Mouse (Mus musculus) left cerebral cortex, postnatal 25 days (tissue): ENCODE data around the gene Aox2. TPM values are rescaled to one million over a fixed set of nuclear protein-coding genes. Genes with fewer than 3 reads are reported as not detected.

Experiments used
- DNase-seq, 2 experiments: peaks; one replicate each; pipeline ENCODE4 v3.0.0; 2022; ENCODE audit warnings: low spot score in 2 of 2, mixed read lengths in 1 of 2
- intact Hi-C: fragments of 180-260 bp; cut with DNase I; formaldehyde crosslinking; loops from one replicate; pipeline ENCODE4 v1.15.1; 2025
- total RNA-seq, 2 experiments: library from RNA; stranded (reverse); gene quantifications; 2 replicates each; pipeline ENCODE4 v1.2.3; 2021

The Aox2 gene
- total RNA-seq, 2 experiments from 2014 or later, result not detected

- DNase-seq, result no peak
- intact Hi-C loops, result no loop called here
Measured at GRCm38 (mm10) chr1:58281625-58281988, 3.5 kb downstream of the Aox2 start.

DNA sequence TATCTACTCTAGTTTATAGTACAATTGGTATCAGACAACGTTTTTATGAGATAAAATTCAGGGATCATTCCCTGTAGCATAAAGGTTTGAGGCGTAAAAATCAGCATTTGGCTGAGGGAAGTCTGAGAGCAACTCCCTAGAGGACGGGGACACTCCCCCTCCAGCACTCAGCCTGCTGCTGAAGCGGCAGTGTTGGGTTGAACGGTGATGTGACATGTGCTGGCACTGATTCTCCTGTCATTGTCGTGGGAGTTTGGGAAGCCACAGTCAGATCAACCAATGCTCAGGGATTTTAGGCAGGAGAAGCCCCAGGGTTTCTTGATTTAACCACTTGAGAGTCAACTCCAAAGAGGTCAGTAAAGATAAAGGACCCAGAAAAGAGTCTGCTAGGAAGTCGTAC is 6.4 kb downstream of the Aox2 start:
- DNase-seq, result no peak
- intact Hi-C loops, result no loop called here

DNA sequence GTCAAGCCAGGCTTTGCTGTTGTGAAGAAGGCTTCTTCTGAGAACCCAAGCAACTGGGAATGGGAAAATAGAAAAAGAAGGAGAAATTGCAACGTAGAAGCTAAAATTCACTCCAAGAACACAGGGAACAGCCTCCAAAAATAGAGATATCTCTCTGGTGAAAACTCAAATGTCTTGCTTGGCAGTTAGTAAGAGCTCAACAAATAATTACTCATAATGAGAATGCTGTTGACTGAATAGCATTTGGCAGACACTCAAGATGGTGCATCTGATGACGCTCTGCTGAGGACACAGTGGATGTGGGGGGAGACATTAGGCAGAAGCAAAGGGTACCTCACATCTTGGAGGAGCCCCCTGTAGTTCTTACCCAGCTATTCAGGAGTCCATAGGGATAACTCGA is 10.0 kb downstream of the Aox2 start:
- peak; percentile 12 to 55 for DNase-seq
- intact Hi-C loops, result no loop called here

- peak; percentile 39 to 74 for DNase-seq
Measured at GRCm38 (mm10) chr1:58289863-58290469, 11.8 kb downstream of the Aox2 start.

GRCm38 (mm10) chr1:58291394-58292300 is 13.5 kb downstream of the Aox2 start:
- intact Hi-C loops, result loop anchor here (10.0 kb wide), 1 partner anchor 327 kb away; no protein-coding TSS in a partner anchor
- DNase-seq, result peak; percentile 19 to 67

More at GRCm38 (mm10) chr1:58289863-58290469, 11.8 kb downstream of the Aox2 start:
- intact Hi-C loops, result loop anchor here (10.0 kb wide), 1 partner anchor 325 kb away; no protein-coding TSS in a partner anchor

- intact Hi-C loops, result loop anchor here (10.0 kb wide), 1 partner anchor 330 kb away; no protein-coding TSS in a partner anchor
- DNase-seq, result no peak
Measured at GRCm38 (mm10) chr1:58294730-58295129, 16.6 kb downstream of the Aox2 start.

- intact Hi-C loops, result loop anchor here (2.0 to 10.0 kb wide), 3 partner anchors 139 to 867 kb away; no protein-coding TSS in a partner anchor
- DNase-seq, result peak; percentile 62 to 72
Measured at GRCm38 (mm10) chr1:58296278-58296677, 18.2 kb downstream of the Aox2 start.

DNA sequence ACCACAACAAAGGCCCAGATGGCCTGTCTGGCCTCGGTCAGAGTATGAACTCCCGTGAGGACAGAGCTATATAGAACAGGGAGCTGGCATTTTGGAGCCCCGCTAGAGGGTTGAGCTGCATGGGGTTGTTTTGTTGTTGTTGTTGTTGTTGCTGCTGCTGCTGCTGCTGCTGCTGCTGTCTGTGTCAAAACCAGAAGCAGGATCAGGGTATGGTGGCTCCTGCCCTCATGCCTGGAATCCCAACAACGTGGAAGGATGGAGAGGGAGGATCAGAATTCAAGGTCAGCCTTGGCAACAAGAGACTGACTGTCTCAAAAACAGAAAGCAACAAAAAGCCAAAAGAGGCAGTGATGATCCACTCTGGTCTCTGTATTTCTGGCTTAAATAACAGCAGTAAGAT is 18.7 kb downstream of the Aox2 start:
- intact Hi-C loops, result loop anchor here (2.0 to 10.0 kb wide), 3 partner anchors 140 to 868 kb away; no protein-coding TSS in a partner anchor
- DNase-seq, result no peak

GRCm38 (mm10) chr1:58298347-58298746 is 20.2 kb downstream of the Aox2 start:
- intact Hi-C loops, result loop anchor here (10.0 kb wide), 1 partner anchor 334 kb away; no protein-coding TSS in a partner anchor
- no peak for DNase-seq

DNA sequence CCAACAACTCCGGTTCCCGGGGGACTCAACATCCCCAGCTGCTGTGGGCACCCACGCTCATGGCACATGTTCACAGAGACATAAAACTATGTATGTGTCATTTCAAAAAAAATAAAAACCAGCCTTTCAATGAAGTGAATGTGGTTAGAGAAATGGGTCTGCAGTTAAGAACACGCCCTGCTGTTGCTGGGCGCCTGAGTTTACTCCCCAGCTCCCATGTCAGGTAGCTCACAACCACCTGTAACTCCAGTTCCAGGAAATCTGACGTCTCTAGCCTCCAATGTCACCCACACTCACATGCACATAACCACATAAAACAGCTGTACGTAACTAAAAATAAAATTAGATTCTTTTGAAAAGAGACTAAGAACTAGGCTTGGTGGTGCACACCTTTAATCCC is 22.9 kb downstream of the Aox2 start:
- intact Hi-C loops, result no loop called here
- no peak for DNase-seq

DNA sequence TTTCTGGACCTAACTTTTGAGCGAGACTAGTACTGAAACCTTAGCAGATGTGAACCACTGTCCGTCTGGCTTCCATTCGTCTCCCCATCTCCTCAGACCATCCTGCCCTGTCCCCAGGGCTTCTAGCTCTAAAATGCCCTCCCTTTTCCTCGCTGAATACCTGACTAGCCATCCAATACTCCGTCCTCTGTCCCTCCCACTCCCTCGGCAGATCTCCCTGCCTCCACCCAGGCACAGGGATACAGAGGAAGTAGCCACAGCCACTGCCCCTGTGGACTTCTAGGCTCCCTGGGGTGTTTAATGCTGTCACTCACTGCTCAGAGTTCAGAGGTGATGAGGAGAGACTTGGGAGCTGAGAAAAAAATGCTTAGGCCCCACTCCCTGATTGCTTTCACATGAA is 23.9 kb downstream of the Aox2 start:
- no peak for DNase-seq
- intact Hi-C loops, result no loop called here

DNA sequence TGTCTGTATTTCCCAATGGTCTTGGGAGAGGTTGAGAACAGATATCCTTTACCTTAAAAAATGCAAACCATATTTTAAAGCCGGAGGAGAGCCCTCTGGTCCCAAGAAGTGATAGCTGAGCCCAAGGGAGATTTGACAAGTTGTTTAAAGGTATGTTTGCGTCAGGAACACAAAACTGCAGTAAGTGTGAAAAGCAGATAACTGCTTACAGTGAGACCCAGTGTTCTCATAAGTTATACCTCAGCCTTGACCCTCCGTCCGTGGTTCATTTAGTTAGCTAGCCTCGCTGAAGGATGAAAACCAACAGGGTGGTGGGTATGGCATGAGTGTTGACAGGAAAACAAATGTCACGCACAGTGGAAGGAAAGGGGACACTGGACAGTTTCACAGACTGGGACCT is 24.9 kb downstream of the Aox2 start:
- intact Hi-C loops, result no loop called here
- no peak for DNase-seq

DNA sequence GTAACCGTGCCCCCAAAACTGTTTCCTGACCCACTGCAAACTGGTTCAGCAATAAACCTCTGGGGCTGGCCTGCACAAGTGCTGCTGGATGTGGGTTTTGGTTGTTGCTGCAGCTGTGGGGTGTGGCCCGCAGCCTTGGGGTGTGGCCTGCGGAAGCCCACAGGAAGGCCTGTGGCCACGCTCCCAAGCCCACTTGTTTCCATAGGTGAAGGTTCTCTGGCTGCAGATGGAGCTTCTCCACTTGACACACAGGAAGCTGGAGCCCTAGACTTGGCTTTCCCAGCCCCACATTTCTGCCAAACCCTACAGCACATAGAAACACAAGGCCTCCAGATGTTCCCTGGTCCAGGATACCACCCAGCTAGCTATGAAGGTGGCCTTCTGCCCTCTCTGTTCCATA is 25.6 kb downstream of the Aox2 start:
- intact Hi-C loops, result no loop called here
- no peak for DNase-seq

DNA sequence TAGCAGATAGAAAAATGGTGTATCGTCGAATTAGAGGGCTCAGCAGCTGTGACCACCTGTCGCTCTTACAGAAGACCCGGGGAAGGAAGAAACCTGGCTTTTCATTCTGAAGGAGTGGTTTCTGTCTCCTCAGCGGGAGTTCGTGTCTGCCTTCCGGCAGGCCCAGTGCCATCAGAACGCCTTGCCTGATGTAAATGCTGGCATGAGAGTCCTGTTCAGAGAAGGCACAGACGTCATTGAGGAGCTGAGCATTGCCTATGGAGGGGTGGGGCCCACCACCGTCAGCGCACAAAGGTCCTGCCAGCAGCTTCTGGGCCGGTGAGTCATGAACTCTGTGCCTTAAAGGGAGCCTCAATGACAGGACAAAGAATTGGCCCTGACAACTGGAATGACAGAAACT is 26.2 kb downstream of the Aox2 start:
- intact Hi-C loops, result no loop called here
- no peak for DNase-seq

GRCm38 (mm10) chr1:58307181-58307580 is 29.1 kb downstream of the Aox2 start:
- no peak for DNase-seq
- intact Hi-C loops, result no loop called here

DNA sequence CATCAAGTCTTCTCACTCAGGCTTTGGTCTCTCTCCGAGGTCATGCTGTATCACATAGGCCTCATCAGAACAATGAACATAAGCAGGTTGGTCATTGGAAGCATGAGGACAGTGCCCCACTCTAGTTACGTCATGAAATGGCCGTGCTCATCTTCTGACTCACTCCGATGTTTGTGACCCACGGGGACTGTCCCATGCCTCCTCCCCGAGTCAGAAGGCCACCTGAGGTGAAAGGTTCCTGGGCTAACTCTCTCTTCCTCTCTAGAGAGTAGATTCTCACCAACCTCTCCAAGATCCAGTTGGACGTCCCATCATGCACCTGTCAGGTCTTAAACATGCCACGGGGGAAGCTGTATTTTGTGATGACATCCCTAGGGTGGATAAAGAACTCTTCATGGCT is 30.5 kb downstream of the Aox2 start:
- DNase-seq, result no peak
- intact Hi-C loops, result no loop called here

DNA sequence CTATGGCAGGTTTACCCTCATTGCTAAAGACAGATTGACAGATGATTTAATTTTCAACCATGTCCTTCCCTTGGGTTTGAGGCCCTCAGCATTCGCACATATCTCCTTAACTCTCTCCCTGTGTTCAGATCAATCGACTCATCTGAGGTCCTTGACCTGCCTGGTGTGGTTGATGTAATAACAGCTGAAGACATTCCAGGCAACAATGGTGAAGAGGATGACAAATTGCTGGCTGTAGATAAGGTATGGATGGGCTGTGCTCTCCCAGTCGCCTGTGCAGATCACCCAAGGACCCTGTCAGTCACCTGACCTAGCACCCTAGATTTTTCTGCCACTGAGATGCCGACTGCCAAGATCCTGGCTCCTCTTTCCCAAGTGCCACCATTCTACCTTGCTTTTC is 31.7 kb downstream of the Aox2 start:
- no peak for DNase-seq
- intact Hi-C loops, result no loop called here

DNA sequence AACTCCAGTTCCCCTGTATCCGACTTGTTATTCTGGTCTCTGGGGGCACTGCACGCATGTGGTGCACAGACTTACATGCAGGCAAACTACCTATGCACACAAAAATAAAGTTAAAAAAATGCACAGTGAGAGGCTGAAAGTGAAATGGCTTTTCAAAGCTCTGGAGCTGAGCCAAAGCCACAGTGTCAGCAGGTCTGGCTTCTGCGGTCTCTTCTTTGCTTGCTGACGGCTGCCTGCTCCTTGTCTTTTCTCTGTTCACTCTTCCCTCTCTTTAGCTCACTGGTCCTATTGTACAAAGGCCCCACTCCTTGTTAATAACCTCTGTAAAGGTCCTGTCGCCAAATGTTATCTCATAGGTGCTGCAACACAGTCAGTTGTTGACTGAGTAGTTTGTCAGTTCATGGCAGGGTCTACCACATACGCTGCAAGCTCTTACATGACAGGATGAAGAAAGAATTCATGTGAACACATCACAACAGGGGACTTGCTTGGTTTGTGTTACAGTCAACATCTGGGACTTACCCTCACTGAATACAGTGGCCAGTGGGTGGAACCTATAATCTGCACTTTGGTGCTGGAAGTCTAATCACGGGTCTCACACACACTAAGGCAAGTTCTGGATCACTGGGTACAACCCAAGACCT is 33.2 kb downstream of the Aox2 start:
- intact Hi-C loops, result no loop called here
- no peak for DNase-seq

- DNase-seq, result no peak
- intact Hi-C loops, result no loop called here
Measured at GRCm38 (mm10) chr1:58313173-58313572, 35.0 kb downstream of the Aox2 start.

DNA sequence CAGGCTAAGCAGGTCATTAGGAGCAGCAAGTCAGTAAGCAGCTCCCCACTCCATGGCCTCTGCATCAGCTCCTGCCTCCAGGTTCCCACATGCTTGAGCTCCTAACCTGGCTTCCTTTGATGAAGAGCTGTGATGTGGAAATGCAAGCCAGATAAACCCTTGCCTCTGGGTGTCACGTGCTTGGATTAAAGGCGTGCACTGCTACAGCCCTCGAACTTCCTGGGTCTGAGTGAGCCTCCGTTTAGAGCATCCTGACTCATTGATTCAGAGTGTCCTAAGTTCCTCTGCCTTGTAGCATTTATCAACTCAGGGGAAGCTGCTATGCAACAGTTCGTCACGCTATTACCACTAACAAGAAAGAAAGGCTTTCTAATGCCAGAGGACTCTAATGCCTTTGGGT is 37.4 kb downstream of the Aox2 start:
- DNase-seq, result no peak
- intact Hi-C loops, result no loop called here
